Mouse (Mus musculus): ENCODE data around the gene Vmn2r29.
"Not testable (repeated sequence)": the region's sequence is repeated elsewhere in the genome, so short reads cannot be mapped to it uniquely, and the experiment has no call there.

GRCm38 (mm10) chr7:7247228-7247627, at the start of gene Vmn2r29:
- not testable (repeated sequence) for TF ChIP-seq POLR2A (IDR thresholded peaks at IDR 0.05; ENCODE audit: low read depth, low read length); CTCF (IDR thresholded peaks at IDR 0.05; ENCODE audit: extremely low read depth, insufficient read length, insufficient replicate concordance, low read depth, low read length)

Measured in small intestine, adult 2 months (tissue).